Mouse (Mus musculus) kidney, embryonic 14.5 days (tissue): ENCODE data around the gene Pgp. TPM values are rescaled to one million over a fixed set of nuclear protein-coding genes. Genes with fewer than 3 reads are reported as not detected.

Source experiments
- ATAC-seq: fragments of 200-750 bp; cut with Nextera tagmentation; 2 replicates; pipeline ENCODE4 v1.8.0; 2017; ENCODE audit warnings: moderate number of reproducible peaks, mild to moderate bottlenecking, moderate TSS enrichment, moderate library complexity; ENCODE audit not compliant: low FRiP score, low TSS enrichment
- H3K27ac ChIP-seq: fragments of 300-500 bp; sonication (generic); 2 replicates; pipeline ENCODE4 v1.5.1; 2014; ENCODE audit warnings: low read depth, mild to moderate bottlenecking, low read length, moderate library complexity, mixed read lengths
- H3K27me3 ChIP-seq: fragments of 300-500 bp; sonication (generic); 2 replicates; pipeline ENCODE4 v1.6.1; 2014; ENCODE audit warnings: mild to moderate bottlenecking, low read length; ENCODE audit not compliant: control insufficient read depth, insufficient read depth
- H3K36me3 ChIP-seq: fragments of 300-500 bp; sonication (generic); 2 replicates; pipeline ENCODE4 v1.6.1; 2014; ENCODE audit warnings: low read length, mixed read lengths; ENCODE audit not compliant: control insufficient read depth, insufficient read depth
- H3K4me1 ChIP-seq: fragments of 300-500 bp; sonication (generic); 2 replicates; pipeline ENCODE4 v1.6.1; 2014; ENCODE audit warnings: low read length, mixed read lengths; ENCODE audit not compliant: control insufficient read depth, insufficient read depth
- H3K4me2 ChIP-seq: fragments of 300-500 bp; sonication (generic); replicated peaks from 2 replicates; pipeline ENCODE4 v1.6.1; 2014; ENCODE audit warnings: low read depth, mild to moderate bottlenecking, low read length
- H3K4me3 ChIP-seq: fragments of 300-500 bp; sonication (generic); 2 replicates; pipeline ENCODE4 v1.5.1; 2014; ENCODE audit warnings: mild to moderate bottlenecking, low read length
- H3K9ac ChIP-seq: fragments of 300-500 bp; sonication (generic); 2 replicates; pipeline ENCODE4 v1.6.1; 2014; ENCODE audit warnings: low read depth, mild to moderate bottlenecking, low read length, moderate library complexity
- H3K9me3 ChIP-seq: fragments of 300-500 bp; sonication (generic); 2 replicates; pipeline ENCODE4 v1.6.1; 2016; ENCODE audit warnings: low read length; ENCODE audit not compliant: control insufficient read depth
- WGBS: fragments of 180-500 bp; shearing (Covaris S2); extraction: QIAGEN DNeasy Blood & Tissue Kit; methylation state at CpG from one replicate; pipeline ENCODE4 v1.1.7; 2014; 5-methylcytosine and 5-hydroxymethylcytosine counted together
- polyA plus RNA-seq: library from polyadenylated mRNA; unstranded; fragments of >200 nt; fragmentation: Nextera tagmentation; extraction: Ambion mirVana; gene quantifications from 2 replicates; pipeline ENCODE4 v1.2.1, GENCODE M21; 2014

Pgp gene
- polyA plus RNA-seq, 1 experiment from 2014 or later: 54.1 TPM

- peaks cover 3% of the 10 kb centered on the region; the same call in 1 of the 2 replicates for H3K4me1 ChIP-seq
- no peak overlapping the region for H3K4me2 ChIP-seq
- no peak for ATAC-seq
- no peaks in the 10 kb centered on the region for H3K27me3 ChIP-seq
- WGBS: 32% methylated on average over 11 of the region's 11 CpGs
- H3K9me3 ChIP-seq: no peaks in the 10 kb centered on the region
- H3K9ac ChIP-seq: no peak overlapping the region
- H3K27ac ChIP-seq: no peak overlapping the region
- no peaks in the 10 kb centered on the region for H3K36me3 ChIP-seq
- H3K4me3 ChIP-seq: no peak overlapping the region
Observed at GRCm38 (mm10) chr17:24502208-24502607, 32.0 kb downstream of the Pgp start.

GRCm38 (mm10) chr17:24504085-24504484 lies 33.9 kb downstream of the Pgp start:
- peaks cover 16% of the 10 kb centered on the region; the same call in 1 of the 2 replicates for H3K36me3 ChIP-seq
- H3K4me3 ChIP-seq: no peak overlapping the region
- H3K4me2 ChIP-seq: no peak overlapping the region
- no peak overlapping the region for H3K9ac ChIP-seq
- H3K4me1 ChIP-seq: peaks cover 3% of the 10 kb centered on the region; the same call in 1 of the 2 replicates
- 91% methylated on average over 10 of the region's 10 CpGs for WGBS
- no peak for ATAC-seq
- H3K9me3 ChIP-seq: no peaks in the 10 kb centered on the region
- H3K27me3 ChIP-seq: no peaks in the 10 kb centered on the region
- no peak overlapping the region for H3K27ac ChIP-seq

- peaks cover 3% of the 10 kb centered on the region; the same call in 1 of the 2 replicates for H3K4me1 ChIP-seq
- WGBS: 94% methylated on average over 30 of the region's 30 CpGs
- H3K27ac ChIP-seq: no peak overlapping the region
- H3K9ac ChIP-seq: no peak overlapping the region
- no peaks in the 10 kb centered on the region for H3K9me3 ChIP-seq
- H3K4me2 ChIP-seq: no peak overlapping the region
- no peak for ATAC-seq
- H3K36me3 ChIP-seq: peaks cover 29% of the 10 kb centered on the region
- no peak overlapping the region for H3K4me3 ChIP-seq
- H3K27me3 ChIP-seq: no peaks in the 10 kb centered on the region
Observed at GRCm38 (mm10) chr17:24505286-24505955, 35.2 kb downstream of the Pgp start.

GRCm38 (mm10) chr17:24506332-24507070 lies 36.3 kb downstream of the Pgp start:
- no peaks in the 10 kb centered on the region for H3K9me3 ChIP-seq
- 0 out of 2 replicates have a peak, but pooled peaks have one; percentile 32 for ATAC-seq
- H3K4me2 ChIP-seq: peak overlapping the region; percentile 37
- 0 out of 2 replicates have a peak overlapping the region, but pooled peaks have one; percentile 16 for H3K4me3 ChIP-seq
- 26% methylated on average over 36 of the region's 36 CpGs for WGBS
- no peak overlapping the region for H3K9ac ChIP-seq
- no peaks in the 10 kb centered on the region for H3K27me3 ChIP-seq
- peaks cover 38% of the 10 kb centered on the region for H3K36me3 ChIP-seq
- H3K27ac ChIP-seq: no peak overlapping the region
- H3K4me1 ChIP-seq: peaks cover 3% of the 10 kb centered on the region; the same call in 1 of the 2 replicates

GRCm38 (mm10) chr17:24507129-24507664 lies 37.0 kb downstream of the Pgp start:
- H3K27me3 ChIP-seq: no peaks in the 10 kb centered on the region
- peaks cover 3% of the 10 kb centered on the region; the same call in 1 of the 2 replicates for H3K4me1 ChIP-seq
- peak overlapping the region; percentile 37 for H3K4me2 ChIP-seq
- no peaks in the 10 kb centered on the region for H3K9me3 ChIP-seq
- no peak for ATAC-seq
- H3K27ac ChIP-seq: no peak overlapping the region
- peaks cover 45% of the 10 kb centered on the region for H3K36me3 ChIP-seq
- H3K9ac ChIP-seq: no peak overlapping the region
- no peak overlapping the region for H3K4me3 ChIP-seq
- 52% methylated on average over 18 of the region's 19 CpGs for WGBS

GRCm38 (mm10) chr17:24507806-24508460 lies 37.7 kb downstream of the Pgp start:
- H3K4me1 ChIP-seq: peaks cover 3% of the 10 kb centered on the region; the same call in 1 of the 2 replicates
- no peak overlapping the region for H3K4me2 ChIP-seq
- WGBS: 82% methylated on average over 12 of the region's 12 CpGs
- no peaks in the 10 kb centered on the region for H3K27me3 ChIP-seq
- no peaks in the 10 kb centered on the region for H3K9me3 ChIP-seq
- H3K9ac ChIP-seq: no peak overlapping the region
- peaks cover 49% of the 10 kb centered on the region for H3K36me3 ChIP-seq
- no peak overlapping the region for H3K27ac ChIP-seq
- no peak for ATAC-seq
- H3K4me3 ChIP-seq: no peak overlapping the region

- peak overlapping the region; percentile 6; the same call in 1 of the 2 replicates for H3K4me2 ChIP-seq
Observed at GRCm38 (mm10) chr17:24513609-24514008, 43.4 kb downstream of the Pgp start.

GRCm38 (mm10) chr17:24514270-24515257 lies 44.4 kb downstream of the Pgp start:
- peaks cover 82% of the 10 kb centered on the region for H3K36me3 ChIP-seq
- H3K27ac ChIP-seq: peak overlapping the region; percentile 66; the same call in 1 of the 2 replicates
- 84% methylated on average over 24 of the region's 24 CpGs for WGBS
- no peaks in the 10 kb centered on the region for H3K27me3 ChIP-seq
- no peak for ATAC-seq
- peak overlapping the region; percentile 6; the same call in 1 of the 2 replicates for H3K4me2 ChIP-seq
- no peak overlapping the region for H3K9ac ChIP-seq
- no peaks in the 10 kb centered on the region for H3K9me3 ChIP-seq
- no peaks in the 10 kb centered on the region for H3K4me1 ChIP-seq
- H3K4me3 ChIP-seq: no peak overlapping the region

More at GRCm38 (mm10) chr17:24513609-24514008, 43.4 kb downstream of the Pgp start:
- H3K4me3 ChIP-seq: no peak overlapping the region
- 54% methylated on average over 5 of the region's 5 CpGs for WGBS
- no peaks in the 10 kb centered on the region for H3K9me3 ChIP-seq
- no peaks in the 10 kb centered on the region for H3K4me1 ChIP-seq
- H3K36me3 ChIP-seq: peaks cover 85% of the 10 kb centered on the region
- no peak overlapping the region for H3K9ac ChIP-seq
- peak; percentile 30 for ATAC-seq
- no peaks in the 10 kb centered on the region for H3K27me3 ChIP-seq
- no peak overlapping the region for H3K27ac ChIP-seq
